Mouse (Mus musculus): Measurements from ENCODE around the gene Rhod. TPM values are rescaled to one million over a fixed set of nuclear protein-coding genes. Genes with fewer than 3 reads are reported as not detected.

Gene Rhod
- 30.0 and 40.4 TPM in 2 replicates for polyA plus RNA-seq (2014; fragmentation: Nextera tagmentation; extraction: Ambion mirVana)

DNA sequence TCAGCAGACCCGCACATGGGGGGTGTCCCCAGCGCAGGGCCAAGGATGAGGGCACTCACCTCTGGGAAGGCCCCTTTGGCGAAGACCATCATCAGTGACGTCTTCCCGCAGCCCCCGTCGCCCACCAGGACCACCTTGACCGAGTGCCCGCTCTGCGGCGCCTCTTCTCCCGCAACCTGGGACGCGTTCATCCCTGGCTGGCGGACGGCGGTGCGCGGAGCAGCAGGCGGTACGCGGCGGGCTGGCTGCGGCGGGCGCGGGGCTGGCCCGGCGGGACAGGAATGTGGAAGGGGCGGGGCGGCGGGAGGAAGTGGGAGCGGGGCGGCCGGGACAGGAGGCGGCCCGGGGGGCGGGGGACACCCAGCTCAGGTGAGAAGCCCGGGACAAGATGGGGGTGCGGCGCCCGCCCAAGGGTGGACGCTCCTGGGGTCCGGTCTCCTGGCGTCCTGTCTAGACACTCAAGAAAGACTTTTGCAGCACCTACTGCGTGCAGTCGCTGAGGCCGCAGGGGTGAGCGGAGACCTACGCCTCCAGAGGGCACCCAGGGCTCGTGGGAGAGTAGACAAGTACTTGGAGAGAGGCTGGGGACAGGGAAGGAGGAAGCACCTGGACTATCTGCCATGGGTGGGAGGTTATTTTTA, at the start of gene Rhod:
Gene Rhod, minus strand, starts transcription at position 272 of the 641 bp plus-strand sequence.
- H3K27ac ChIP-seq (replicated peaks; ENCODE audit: low read depth, low read length): peak within 1 kb of the TSS; percentile 70
- WGBS: under 1% methylated on average over 33 of the region's 51 CpGs
- peak within 1 kb of the TSS; percentile 82 for H3K9ac ChIP-seq (ENCODE audit: low read depth, low read length)
- peak within 1 kb of the TSS; percentile 75 for H3K4me3 ChIP-seq (ENCODE audit: low read depth, low read length)
- DNase-seq (ENCODE audit: low spot score) (peak; percentile 68), ATAC-seq (ENCODE audit: low read depth) (peak; percentile 74)
- peak within 1 kb of the TSS; percentile 94 for H3K4me2 ChIP-seq (ENCODE audit: low read depth, low read length)
- H3K9me3 ChIP-seq (ENCODE audit: control insufficient read depth, low read length): no peaks in the 10 kb centered on the region
- H3K36me3 ChIP-seq (ENCODE audit: control insufficient read depth, insufficient read depth, low read length): peaks cover 8% of the 10 kb centered on the region
- no peaks in the 10 kb centered on the region for H3K27me3 ChIP-seq (replicated peaks; ENCODE audit: control insufficient read depth, insufficient read depth, low read length)
- peaks cover 24% of the 10 kb centered on the region for H3K4me1 ChIP-seq (ENCODE audit: control insufficient read depth, insufficient read depth, low read length)

DNA sequence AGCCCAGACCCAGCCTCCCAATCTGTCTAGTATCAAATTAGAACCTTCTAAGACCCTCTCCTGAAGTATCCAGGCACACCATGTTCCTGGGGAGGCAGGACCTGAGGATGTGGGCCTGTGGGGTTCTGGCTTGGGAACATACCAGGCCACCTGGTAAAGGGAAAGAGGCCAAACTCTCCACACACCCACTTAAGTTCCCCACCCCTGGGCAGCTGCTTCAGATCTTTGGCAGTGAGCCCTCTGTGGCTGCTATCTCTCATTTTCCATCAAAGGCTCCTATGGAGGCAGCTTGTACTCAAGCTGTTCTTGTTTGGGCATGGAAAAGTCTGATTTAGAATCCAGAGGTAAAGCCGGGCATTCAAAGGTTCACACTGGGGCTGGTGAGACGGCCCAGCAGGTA, 48.6 kb upstream of the Rhod start:
- no peak for ATAC-seq (ENCODE audit: low read depth)

GRCm38 (mm10) chr19:4485006-4485405, 45.8 kb upstream of the Rhod start:
- Histone ChIP-seq H3K4me1 (ENCODE audit: control insufficient read depth, insufficient read depth, low read length) (no peaks in the 10 kb centered on the region), H3K9me3 (ENCODE audit: control insufficient read depth, low read length) (no peaks in the 10 kb centered on the region), H3K27me3 (replicated peaks; ENCODE audit: control insufficient read depth, insufficient read depth, low read length) (no peaks in the 10 kb centered on the region), H3K9ac (ENCODE audit: low read depth, low read length) (no peak overlapping the region), H3K4me2 (ENCODE audit: low read depth, low read length) (no peak overlapping the region), H3K4me3 (ENCODE audit: low read depth, low read length) (no peak overlapping the region), H3K27ac (replicated peaks; ENCODE audit: low read depth, low read length) (no peak overlapping the region), H3K36me3 (ENCODE audit: control insufficient read depth, insufficient read depth, low read length) (no peaks in the 10 kb centered on the region)
- ATAC-seq (ENCODE audit: low read depth): no peak
- no peak for DNase-seq (ENCODE audit: low spot score)
- WGBS: 24% methylated on average over 5 of the region's 5 CpGs

More for the DNA sequence above, 48.6 kb upstream of the Rhod start:
- Histone ChIP-seq H3K4me1 (ENCODE audit: control insufficient read depth, insufficient read depth, low read length) (no peaks in the 10 kb centered on the region), H3K4me3 (ENCODE audit: low read depth, low read length) (no peak overlapping the region), H3K27me3 (replicated peaks; ENCODE audit: control insufficient read depth, insufficient read depth, low read length) (no peaks in the 10 kb centered on the region), H3K36me3 (ENCODE audit: control insufficient read depth, insufficient read depth, low read length) (no peaks in the 10 kb centered on the region), H3K9me3 (ENCODE audit: control insufficient read depth, low read length) (no peaks in the 10 kb centered on the region), H3K27ac (replicated peaks; ENCODE audit: low read depth, low read length) (no peak overlapping the region), H3K9ac (ENCODE audit: low read depth, low read length) (no peak overlapping the region), H3K4me2 (ENCODE audit: low read depth, low read length) (no peak overlapping the region)
- peak; percentile 33 for DNase-seq (ENCODE audit: low spot score)
- WGBS: 56% methylated on average over 2 of the region's 2 CpGs

DNA sequence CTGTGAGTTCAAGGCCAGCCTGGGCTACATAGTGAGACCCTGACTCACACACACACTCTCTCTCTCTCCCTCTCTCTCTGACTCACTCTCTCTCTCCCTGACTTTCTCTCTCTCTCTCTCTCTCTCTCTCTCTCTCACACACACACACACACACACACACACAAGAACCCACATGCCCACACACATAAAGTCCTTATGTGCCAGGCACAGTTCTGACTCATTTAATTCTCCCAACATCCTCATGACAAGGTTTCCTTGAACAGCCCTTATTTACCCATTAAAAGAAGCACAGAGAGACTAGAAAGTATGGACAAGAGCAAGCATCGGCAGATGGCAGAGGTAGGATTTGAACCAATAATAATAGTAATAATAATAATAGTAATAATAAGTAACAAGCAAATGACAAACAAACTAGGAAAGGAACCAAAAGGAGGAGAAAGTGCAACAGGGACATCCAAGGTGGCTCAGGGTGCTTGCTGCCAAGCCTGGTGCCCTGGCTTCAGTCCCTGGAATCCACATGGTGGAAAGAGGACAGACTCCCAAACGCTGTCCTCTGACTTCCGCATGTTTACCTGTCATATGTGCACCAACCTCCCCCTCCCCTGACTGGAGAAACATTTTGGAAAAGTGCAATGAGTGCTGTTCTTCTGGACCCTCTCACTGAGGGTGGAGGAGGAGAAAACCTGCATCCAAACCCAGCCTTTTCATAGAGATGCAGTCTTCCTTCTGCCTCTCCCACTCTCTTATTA, 43.1 kb upstream of the Rhod start:
- no peak overlapping the region for H3K27ac ChIP-seq (replicated peaks; ENCODE audit: low read depth, low read length)
- no peak for DNase-seq (ENCODE audit: low spot score)
- H3K4me1 ChIP-seq (ENCODE audit: control insufficient read depth, insufficient read depth, low read length): no peaks in the 10 kb centered on the region
- ATAC-seq (ENCODE audit: low read depth): no peak
- no peak overlapping the region for H3K4me3 ChIP-seq (ENCODE audit: low read depth, low read length)
- WGBS: 72% methylated on average over 3 of the region's 3 CpGs
- H3K27me3 ChIP-seq (replicated peaks; ENCODE audit: control insufficient read depth, insufficient read depth, low read length): peaks cover 4% of the 10 kb centered on the region; the same call in 1 of the 2 replicates
- H3K9ac ChIP-seq (ENCODE audit: low read depth, low read length): no peak overlapping the region
- no peak overlapping the region for H3K4me2 ChIP-seq (ENCODE audit: low read depth, low read length)
- H3K36me3 ChIP-seq (ENCODE audit: control insufficient read depth, insufficient read depth, low read length): no peaks in the 10 kb centered on the region
- H3K9me3 ChIP-seq (ENCODE audit: control insufficient read depth, low read length): no peaks in the 10 kb centered on the region

- Histone ChIP-seq H3K9ac (ENCODE audit: low read depth, low read length) (no peak overlapping the region), H3K27me3 (replicated peaks; ENCODE audit: control insufficient read depth, insufficient read depth, low read length) (peaks cover 11% of the 10 kb centered on the region), H3K4me3 (ENCODE audit: low read depth, low read length) (no peak overlapping the region), H3K4me2 (ENCODE audit: low read depth, low read length) (no peak overlapping the region), H3K27ac (replicated peaks; ENCODE audit: low read depth, low read length) (no peak overlapping the region), H3K9me3 (ENCODE audit: control insufficient read depth, low read length) (no peaks in the 10 kb centered on the region), H3K4me1 (ENCODE audit: control insufficient read depth, insufficient read depth, low read length) (no peaks in the 10 kb centered on the region), H3K36me3 (ENCODE audit: control insufficient read depth, insufficient read depth, low read length) (no peaks in the 10 kb centered on the region)
- no peak for DNase-seq (ENCODE audit: low spot score)
- ATAC-seq (ENCODE audit: low read depth): no peak
- WGBS: 25% methylated on average over 4 of the region's 4 CpGs
Measured at GRCm38 (mm10) chr19:4481326-4481725, 42.1 kb upstream of the Rhod start.

GRCm38 (mm10) chr19:4480041-4480440, 40.8 kb upstream of the Rhod start:
- Histone ChIP-seq H3K27ac (replicated peaks; ENCODE audit: low read depth, low read length) (no peak overlapping the region), H3K27me3 (replicated peaks; ENCODE audit: control insufficient read depth, insufficient read depth, low read length) (peaks cover 19% of the 10 kb centered on the region), H3K4me1 (ENCODE audit: control insufficient read depth, insufficient read depth, low read length) (no peaks in the 10 kb centered on the region), H3K9me3 (ENCODE audit: control insufficient read depth, low read length) (no peaks in the 10 kb centered on the region), H3K9ac (ENCODE audit: low read depth, low read length) (no peak overlapping the region), H3K36me3 (ENCODE audit: control insufficient read depth, insufficient read depth, low read length) (no peaks in the 10 kb centered on the region), H3K4me2 (ENCODE audit: low read depth, low read length) (no peak overlapping the region), H3K4me3 (ENCODE audit: low read depth, low read length) (no peak overlapping the region)
- DNase-seq (ENCODE audit: low spot score): no peak
- WGBS: 85% methylated on average over 2 of the region's 2 CpGs
- ATAC-seq (ENCODE audit: low read depth): no peak

DNA sequence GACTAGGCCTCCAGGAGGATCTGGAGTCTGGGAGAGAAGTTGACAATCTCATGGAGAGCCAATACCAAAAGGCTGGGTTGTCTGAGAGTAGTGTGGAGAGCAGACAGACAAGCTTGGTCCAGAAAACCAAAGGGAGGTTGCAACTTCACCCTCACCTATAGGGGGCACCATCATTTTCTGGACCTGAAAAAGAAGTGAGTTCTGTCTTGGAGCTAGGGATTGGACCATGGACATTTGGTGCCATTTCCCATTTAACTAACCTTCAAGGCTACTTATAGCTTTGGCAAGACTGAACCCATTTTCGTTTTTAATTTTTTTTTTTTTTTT, 38.9 kb upstream of the Rhod start:
- DNase-seq (ENCODE audit: low spot score) (no peak), ATAC-seq (ENCODE audit: low read depth) (no peak)
- Histone ChIP-seq H3K9ac (ENCODE audit: low read depth, low read length) (no peak overlapping the region), H3K36me3 (ENCODE audit: control insufficient read depth, insufficient read depth, low read length) (no peaks in the 10 kb centered on the region), H3K4me1 (ENCODE audit: control insufficient read depth, insufficient read depth, low read length) (no peaks in the 10 kb centered on the region), H3K9me3 (ENCODE audit: control insufficient read depth, low read length) (no peaks in the 10 kb centered on the region), H3K4me2 (ENCODE audit: low read depth, low read length) (no peak overlapping the region), H3K27me3 (replicated peaks; ENCODE audit: control insufficient read depth, insufficient read depth, low read length) (peaks cover 19% of the 10 kb centered on the region), H3K4me3 (ENCODE audit: low read depth, low read length) (no peak overlapping the region), H3K27ac (replicated peaks; ENCODE audit: low read depth, low read length) (no peak overlapping the region)
- 36% methylated on average over 1 of the region's 1 CpGs for WGBS

DNA sequence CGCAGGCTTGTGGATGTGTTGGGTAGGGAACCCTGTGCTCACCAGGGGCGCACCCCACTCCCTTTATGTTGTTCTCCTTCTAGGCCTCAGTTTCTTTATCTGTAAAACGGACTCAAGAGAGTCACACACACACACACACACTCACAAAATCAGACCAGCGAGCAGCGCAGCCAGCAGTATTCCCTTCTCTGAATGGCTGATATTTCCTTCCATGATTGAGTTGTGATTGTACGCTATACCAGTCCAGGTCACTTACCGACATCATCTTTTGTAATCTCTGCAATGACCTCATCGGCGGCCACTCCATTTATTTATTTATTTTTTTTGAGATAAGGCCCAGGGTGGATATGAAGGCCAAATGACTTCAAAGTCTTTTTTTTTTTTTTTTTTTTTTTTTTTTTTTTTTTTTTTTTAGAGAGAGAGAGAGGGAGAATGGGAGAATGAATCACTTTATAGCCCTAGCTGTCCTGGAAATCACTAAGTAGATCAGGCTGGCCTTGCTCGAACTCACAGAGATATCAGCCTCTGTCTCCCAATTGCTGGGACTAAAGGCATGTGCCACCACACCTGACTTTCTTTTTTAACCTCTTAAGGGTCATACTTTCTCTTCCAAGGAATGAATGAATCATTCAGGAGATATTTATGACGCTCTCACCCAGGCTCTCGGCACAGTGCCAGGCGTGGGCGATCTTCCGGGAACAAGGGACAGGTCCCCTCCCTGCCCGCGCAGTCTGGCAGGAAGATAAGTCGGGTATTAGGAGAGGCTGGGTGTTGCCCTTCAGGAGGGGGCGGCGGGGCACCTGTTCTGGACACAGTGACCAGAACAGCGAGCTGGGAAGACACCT, 38.3 kb upstream of the Rhod start, which contains the start of gene Syt12:
Gene Syt12, minus strand, starts transcription at position 103 of the 845 bp plus-strand sequence.
- 27% methylated on average over 21 of the region's 21 CpGs for WGBS
- H3K27ac ChIP-seq (replicated peaks; ENCODE audit: low read depth, low read length): no peak within 1 kb of the TSS

More for the DNA sequence above, 38.3 kb upstream of the Rhod start, which contains the start of gene Syt12:
- Histone ChIP-seq H3K27me3 (replicated peaks; ENCODE audit: control insufficient read depth, insufficient read depth, low read length) (peaks cover 19% of the 10 kb centered on the region), H3K36me3 (ENCODE audit: control insufficient read depth, insufficient read depth, low read length) (no peaks in the 10 kb centered on the region), H3K9ac (ENCODE audit: low read depth, low read length) (peak within 1 kb of the TSS; percentile 64), H3K4me1 (ENCODE audit: control insufficient read depth, insufficient read depth, low read length) (no peaks in the 10 kb centered on the region), H3K4me3 (ENCODE audit: low read depth, low read length) (peak within 1 kb of the TSS; percentile 57), H3K4me2 (ENCODE audit: low read depth, low read length) (peak within 1 kb of the TSS; percentile 97), H3K9me3 (ENCODE audit: control insufficient read depth, low read length) (no peaks in the 10 kb centered on the region)
- peak; percentile 40 for DNase-seq (ENCODE audit: low spot score)
- no peak for ATAC-seq (ENCODE audit: low read depth)
